Comparison of ENCODE assay signal across 9 mouse cellular contexts in genomic region chr12:8331489-8332173, GRCm38 (mm10). TPM values are rescaled to one million over a fixed set of nuclear protein-coding genes. Genes with fewer than 3 reads are reported as not detected.
DNase-seq lines count a peak whose midpoint lies in the region; ATAC-seq lines count a peak whose summit lies in the region.
"Had no signal": no experiment of that assay in that cellular context is flagged by ENCODE, and none has a peak within 500 bp of the region (broad histone marks: within the 10 kb centered on the region; RNA-seq: fewer than 3 reads in every experiment).

No protein-coding gene starts in this region.

- H3K27me3 ChIP-seq in kidney, embryonic 14.5 days (ENCODE audit: control insufficient read depth, insufficient read depth, low read length), result no peaks in the 10 kb centered on the region
- no peaks in the 10 kb centered on the region for H3K27me3 ChIP-seq in heart, embryonic 10.5 days (ENCODE audit: insufficient read depth, poor library complexity, severe bottlenecking)
- no peaks in the 10 kb centered on the region for H3K27me3 ChIP-seq in limb, embryonic 15.5 days

- peaks cover 11% of the 10 kb centered on the region; the same call in 1 of the 2 replicates for H3K36me3 ChIP-seq in kidney, embryonic 14.5 days (ENCODE audit: control insufficient read depth, insufficient read depth, low read length)
- H3K36me3 ChIP-seq in heart, embryonic 10.5 days, result peaks cover 24% of the 10 kb centered on the region
- peaks cover 45% of the 10 kb centered on the region for H3K36me3 ChIP-seq in limb, embryonic 15.5 days

- 38% methylated on average over 14 of the region's 14 CpGs for WGBS in kidney, embryonic 14.5 days
- 41% methylated on average over 14 of the region's 14 CpGs for WGBS in heart, embryonic 10.5 days
- 62% methylated on average over 14 of the region's 14 CpGs for WGBS in limb, embryonic 15.5 days

- H3K4me1 ChIP-seq in kidney, embryonic 14.5 days (ENCODE audit: control insufficient read depth, insufficient read depth, low read length), result peaks cover 12% of the 10 kb centered on the region
- peaks cover 34% of the 10 kb centered on the region for H3K4me1 ChIP-seq in heart, embryonic 10.5 days
- peaks cover 10% of the 10 kb centered on the region for H3K4me1 ChIP-seq in limb, embryonic 15.5 days

- 0 out of 2 replicates have a peak overlapping the region, but pooled peaks have one; percentile 6 for H3K27ac ChIP-seq in kidney, embryonic 14.5 days (ENCODE audit: low read depth, low read length)
- H3K27ac ChIP-seq in heart, embryonic 10.5 days, result peak overlapping the region; percentile 63
- H3K27ac ChIP-seq in limb, embryonic 15.5 days, result no peak overlapping the region

- no peak for DNase-seq in kidney, postnatal 25 days
- peak; percentile 70 to 75 for DNase-seq in adrenal gland, postnatal 36 days
- peak; percentile 88 for DNase-seq in heart, embryonic 10.5 days (ENCODE audit: low spot score)
- no peak for DNase-seq in cerebellum, postnatal 36 days

- peak overlapping the region; percentile 31; the same call in 1 of the 2 replicates for H3K9ac ChIP-seq in kidney, embryonic 14.5 days (ENCODE audit: low read depth, low read length)
- H3K9ac ChIP-seq in limb, embryonic 15.5 days, result no peak overlapping the region

- no peaks in the 10 kb centered on the region for H3K9me3 ChIP-seq in kidney, embryonic 14.5 days (ENCODE audit: control insufficient read depth, low read length)
- H3K9me3 ChIP-seq in heart, embryonic 10.5 days, result no peaks in the 10 kb centered on the region
- H3K9me3 ChIP-seq in limb, embryonic 15.5 days, result no peaks in the 10 kb centered on the region

- peak; percentile 76 for ATAC-seq in kidney, embryonic 14.5 days (ENCODE audit: low FRiP score, low TSS enrichment)
- ATAC-seq in limb, embryonic 15.5 days (ENCODE audit: insufficient number of reproducible peaks, low FRiP score, low TSS enrichment, low read depth), result peak; percentile 11; the same call in 1 of the 2 replicates
- ATAC-seq in monocyte, adult 5-6 weeks (replicated peaks; ENCODE audit: insufficient number of reproducible peaks, low FRiP score, low TSS enrichment, poor library complexity, severe bottlenecking), result no peak
- no peak for ATAC-seq in activated CD4-positive, CD25-positive, alpha-beta regulatory T cell, adult 4 months

- H3K4me2 ChIP-seq in kidney, embryonic 14.5 days (replicated peaks; ENCODE audit: low read depth, low read length), result no peak overlapping the region
- no peak overlapping the region for H3K4me2 ChIP-seq in limb, embryonic 15.5 days

- no peak overlapping the region for H3K4me3 ChIP-seq in kidney, embryonic 14.5 days (ENCODE audit: low read length)
- H3K4me3 ChIP-seq in heart, embryonic 10.5 days, result no peak overlapping the region; the same call in 1 of the 2 replicates
- no peak overlapping the region for H3K4me3 ChIP-seq in limb, embryonic 15.5 days

RNA-seq across cellular contexts. Expression of gene Hs1bp3, which starts 18.4 kb away (rescaled TPM):
- 9.1 and 11.6 TPM in 2 replicates for polyA plus RNA-seq in kidney, embryonic 14.5 days (2014; fragmentation: Nextera tagmentation; extraction: Ambion mirVana)
- total RNA-seq in adrenal gland, postnatal 36 days (2021), result 10 to 100 TPM; 12.2 to 18.8 TPM
- polyA plus RNA-seq in heart, embryonic 10.5 days (2016; fragmentation: Nextera tagmentation; extraction: Ambion mirVana), result 15.2 and 19.8 TPM in 2 replicates
- polyA plus RNA-seq in limb, embryonic 15.5 days (2015; fragmentation: Nextera tagmentation; extraction: Ambion mirVana), result 16.8 and 17.0 TPM in 2 replicates
- 1.7 to 6.6 TPM (median 4.0 TPM) in 3 replicates for total RNA-seq in monocyte, adult 5-6 weeks (2017)
- 1 to 10 TPM; 3.3 TPM for polyA plus RNA-seq in activated CD4-positive, CD25-positive, alpha-beta regulatory T cell, adult 4 months (2017; shearing (Covaris generic))

RNA-seq across cellular contexts. Expression of gene Gdf7, which starts 29.9 kb away (rescaled TPM):
- 0.99 and 1.3 TPM in 2 replicates for polyA plus RNA-seq in kidney, embryonic 14.5 days (2014; fragmentation: Nextera tagmentation; extraction: Ambion mirVana)
- not detected for total RNA-seq in adrenal gland, postnatal 36 days (2021)
- 0.10 and 0.13 TPM in 2 replicates for polyA plus RNA-seq in heart, embryonic 10.5 days (2016; fragmentation: Nextera tagmentation; extraction: Ambion mirVana)
- 0.20 and 0.27 TPM in 2 replicates for polyA plus RNA-seq in limb, embryonic 15.5 days (2015; fragmentation: Nextera tagmentation; extraction: Ambion mirVana)
- not detected in 3 replicates for total RNA-seq in monocyte, adult 5-6 weeks (2017)
- not detected for polyA plus RNA-seq in activated CD4-positive, CD25-positive, alpha-beta regulatory T cell, adult 4 months (2017; shearing (Covaris generic))
- total RNA-seq: liver, adult 2 months had no signal
- polyA plus RNA-seq: liver, adult 2 months had no signal

Comparison
In these comparisons a context has a peak if more than half of its experiments do, and no peak if none do; other contexts are left out.
1. ATAC-seq: peak in kidney, embryonic 14.5 days (single experiment) and limb, embryonic 15.5 days (single experiment); none in monocyte, adult 5-6 weeks (single experiment) and activated CD4-positive, CD25-positive, alpha-beta regulatory T cell, adult 4 months (single experiment).
2. DNase-seq: peak in adrenal gland, postnatal 36 days (2 of 2) and heart, embryonic 10.5 days (single experiment); none in kidney, postnatal 25 days (0 of 2) and cerebellum, postnatal 36 days (0 of 2).